Mouse (Mus musculus) embryonic fibroblast, embryonic 13.5 days (primary cell): ENCODE measurements around the gene Ncbp3. TPM values are rescaled to one million over a fixed set of nuclear protein-coding genes. Genes with fewer than 3 reads are reported as not detected.

ENCODE experiments used
- H3K27ac ChIP-seq: 2 replicates; pipeline ENCODE4 v1.5.1; 2012; ENCODE audit warnings: low read length, control low read depth, inconsistent platforms; ENCODE audit not compliant: insufficient read depth
- H3K4me1 ChIP-seq: 2 replicates; pipeline ENCODE4 v1.6.1; 2011; ENCODE audit warnings: low read length; ENCODE audit not compliant: control insufficient read depth, insufficient read depth
- H3K4me3 ChIP-seq: 2 replicates; pipeline ENCODE4 v1.5.1; 2011; ENCODE audit warnings: mild to moderate bottlenecking, control low read depth, low read length; ENCODE audit not compliant: insufficient read depth
- CTCF ChIP-seq: IDR thresholded peaks from 2 replicates; pipeline ENCODE4 v1.5.1; 2011; ENCODE audit warnings: mild to moderate bottlenecking, control low read depth, low read length, moderate library complexity, borderline replicate concordance; ENCODE audit not compliant: insufficient read depth
- POLR2A ChIP-seq: IDR thresholded peaks from 2 replicates; pipeline ENCODE4 v1.6.1; 2011; ENCODE audit warnings: low read depth, mild to moderate bottlenecking, control low read depth, low read length, moderate library complexity
- polyA plus RNA-seq: library from polyadenylated mRNA; stranded (reverse); fragments of >200 nt; gene quantifications from 2 replicates; pipeline ENCODE4 v1.2.4, GENCODE M21; 2011; ENCODE audit warnings: low read depth; ENCODE audit not compliant: missing spikeins, insufficient read length

Gene Ncbp3
- polyA plus RNA-seq, 1 experiment = 11.1 TPM

- Histone ChIP-seq H3K4me1 (no peaks in the 10 kb centered on the region), H3K4me3 (no peak overlapping the region), H3K27ac (no peak overlapping the region)
- TF ChIP-seq CTCF = no peak
- peak; percentile 52 for TF ChIP-seq POLR2A
Observed at GRCm38 (mm10) chr11:73030821-73031498, 16.6 kb upstream of the Ncbp3 start.

- TF ChIP-seq POLR2A = no peak
- no peak for TF ChIP-seq CTCF
- Histone ChIP-seq H3K4me1 (0 out of 2 replicates have a peak, but pooled peaks cover under 1% of the 10 kb centered on the region), H3K27ac (no peak overlapping the region), H3K4me3 (no peak overlapping the region)
Observed at GRCm38 (mm10) chr11:73031536-73031935, 16.0 kb upstream of the Ncbp3 start.

- Histone ChIP-seq H3K27ac (no peak overlapping the region), H3K4me3 (no peak overlapping the region), H3K4me1 (peaks cover 7% of the 10 kb centered on the region; the same call in 1 of the 2 replicates)
- TF ChIP-seq POLR2A (no peak), CTCF (no peak)
Observed at GRCm38 (mm10) chr11:73036077-73036476, 11.5 kb upstream of the Ncbp3 start.

- Histone ChIP-seq H3K4me3 (no peak overlapping the region), H3K27ac (no peak overlapping the region), H3K4me1 (peaks cover 7% of the 10 kb centered on the region; the same call in 1 of the 2 replicates)
- TF ChIP-seq POLR2A (no peak), CTCF (no peak)
Observed at GRCm38 (mm10) chr11:73036889-73037288, 10.7 kb upstream of the Ncbp3 start.

DNA sequence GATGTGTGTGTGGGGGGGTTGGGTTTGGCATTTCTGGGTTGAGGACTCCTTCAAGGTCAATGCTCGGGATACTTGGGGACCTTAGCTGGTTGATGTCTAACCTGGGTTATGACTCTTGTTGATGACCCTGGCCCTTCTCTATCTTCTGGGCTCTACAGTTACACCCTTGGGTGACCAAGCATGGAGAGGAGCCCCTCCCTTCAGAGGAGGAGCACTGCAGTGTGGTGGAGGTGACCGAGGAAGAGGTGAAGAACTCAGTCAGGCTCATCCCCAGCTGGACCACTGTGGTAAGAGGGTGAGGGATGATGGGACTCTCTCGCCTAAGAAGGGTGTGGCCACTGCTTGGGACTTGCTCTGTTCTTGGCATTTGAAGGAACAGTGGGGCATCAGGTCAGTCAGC lies 9.9 kb upstream of the Ncbp3 start:
- Histone ChIP-seq H3K4me1 (peaks cover 7% of the 10 kb centered on the region; the same call in 1 of the 2 replicates), H3K4me3 (no peak overlapping the region), H3K27ac (no peak overlapping the region)
- TF ChIP-seq POLR2A = no peak
- TF ChIP-seq CTCF = no peak

- no peak overlapping the region for H3K4me3 ChIP-seq
- H3K27ac ChIP-seq = no peak overlapping the region
- peaks cover 7% of the 10 kb centered on the region; the same call in 1 of the 2 replicates for H3K4me1 ChIP-seq
- TF ChIP-seq CTCF (peak; percentile 65; the same call in 1 of the 2 replicates), POLR2A (no peak)
Observed at GRCm38 (mm10) chr11:73039102-73039799, 8.3 kb upstream of the Ncbp3 start.

GRCm38 (mm10) chr11:73044229-73044755 lies 3.3 kb upstream of the Ncbp3 start:
- no peak for TF ChIP-seq POLR2A
- TF ChIP-seq CTCF = no peak
- Histone ChIP-seq H3K4me3 (no peak overlapping the region), H3K27ac (no peak overlapping the region), H3K4me1 (no peaks in the 10 kb centered on the region)

DNA sequence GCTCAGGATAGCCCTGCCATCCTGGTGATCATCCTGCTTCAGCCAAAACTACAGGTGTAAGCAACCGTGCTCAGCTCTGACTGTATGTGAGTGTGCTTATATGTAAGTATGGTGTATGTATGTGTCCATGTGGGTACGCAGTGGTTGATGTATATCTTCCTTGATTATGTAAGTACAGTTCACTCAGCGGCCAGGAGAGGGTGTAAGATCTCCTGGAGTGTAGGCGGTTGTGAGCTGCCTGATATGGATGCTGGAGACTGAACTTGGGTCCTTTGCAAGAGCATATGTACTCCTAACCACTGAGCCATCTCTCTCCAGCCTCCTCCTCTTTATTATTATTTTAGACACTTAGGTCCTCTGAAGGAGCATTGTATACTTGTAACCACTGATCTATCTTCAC lies 2.8 kb upstream of the Ncbp3 start:
- TF ChIP-seq CTCF = no peak
- H3K27ac ChIP-seq = no peak overlapping the region
- H3K4me1 ChIP-seq = no peaks in the 10 kb centered on the region

GRCm38 (mm10) chr11:73048030-73048876 lies 670 bp downstream of the Ncbp3 start:
- Histone ChIP-seq H3K4me3 (peak overlapping the region; percentile 85), H3K27ac (peak overlapping the region; percentile 54), H3K4me1 (no peaks in the 10 kb centered on the region)
- no peak for TF ChIP-seq CTCF
- TF ChIP-seq POLR2A = no peak

More for the DNA sequence above, 2.8 kb upstream of the Ncbp3 start:
- H3K4me3 ChIP-seq = no peak overlapping the region
